ENCODE assay signal across 8 mouse cellular contexts in genomic region chr12:57197363-57198026, GRCm38 (mm10). TPM values are rescaled to one million over a fixed set of nuclear protein-coding genes. Genes with fewer than 3 reads are reported as not detected.
DNase-seq lines count a peak whose midpoint lies in the region; ATAC-seq lines count a peak whose summit lies in the region.

Gene Slc25a21 (minus strand): TSS chr12:57197472.

- H3K4me2 ChIP-seq in kidney, embryonic 16.5 days (replicated peaks; ENCODE audit: low read depth, low read length) = peak within 1 kb of the TSS; percentile 78
- peak within 1 kb of the TSS; percentile 97 for H3K4me2 ChIP-seq in intestine, embryonic 15.5 days (replicated peaks)
- peak within 1 kb of the TSS; percentile 85 for H3K4me2 ChIP-seq in neural tube, embryonic 12.5 days (replicated peaks)

- H3K9me3 ChIP-seq in kidney, embryonic 16.5 days (ENCODE audit: low read length) = no peaks in the 10 kb centered on the region
- H3K9me3 ChIP-seq in embryonic facial prominence, embryonic 10.5 days = no peaks in the 10 kb centered on the region
- no peaks in the 10 kb centered on the region for H3K9me3 ChIP-seq in intestine, embryonic 15.5 days
- no peaks in the 10 kb centered on the region for H3K9me3 ChIP-seq in neural tube, embryonic 12.5 days

- intact Hi-C loops in gastrocnemius, postnatal 14 days (cut with DNase I; ENCODE audit: low total_unique reads) = no loop called here

- peak within 1 kb of the TSS; percentile 53 for H3K4me3 ChIP-seq in kidney, embryonic 16.5 days (ENCODE audit: low read length)
- H3K4me3 ChIP-seq in embryonic facial prominence, embryonic 10.5 days = peak within 1 kb of the TSS; percentile 68
- H3K4me3 ChIP-seq in intestine, embryonic 15.5 days (replicated peaks) = peak within 1 kb of the TSS; percentile 49
- peak within 1 kb of the TSS; percentile 44 for H3K4me3 ChIP-seq in neural tube, embryonic 12.5 days

- H3K9ac ChIP-seq in kidney, embryonic 16.5 days (replicated peaks; ENCODE audit: low read length) = peak within 1 kb of the TSS; percentile 58
- peak within 1 kb of the TSS; percentile 42 for H3K9ac ChIP-seq in intestine, embryonic 15.5 days
- peak within 1 kb of the TSS; percentile 47 for H3K9ac ChIP-seq in neural tube, embryonic 12.5 days

- peaks cover 8% of the 10 kb centered on the region for H3K27me3 ChIP-seq in kidney, embryonic 16.5 days (ENCODE audit: insufficient read depth, low read length)
- H3K27me3 ChIP-seq in embryonic facial prominence, embryonic 10.5 days (replicated peaks; ENCODE audit: low read depth, poor library complexity, severe bottlenecking) = peaks cover 51% of the 10 kb centered on the region
- H3K27me3 ChIP-seq in intestine, embryonic 15.5 days (replicated peaks) = peaks cover 6% of the 10 kb centered on the region; the same call in 1 of the 2 replicates
- H3K27me3 ChIP-seq in neural tube, embryonic 12.5 days (replicated peaks) = peaks cover 10% of the 10 kb centered on the region

- ATAC-seq in kidney, embryonic 16.5 days (ENCODE audit: low FRiP score, low TSS enrichment) = no peak
- peak; percentile 41; the same call in 1 of the 2 replicates for ATAC-seq in intestine, embryonic 15.5 days
- no peak for ATAC-seq in neural tube, embryonic 12.5 days (ENCODE audit: low FRiP score, low read depth)

- no peak within 1 kb of the TSS for H3K27ac ChIP-seq in kidney, embryonic 16.5 days (ENCODE audit: low read length)
- peak within 1 kb of the TSS; percentile 76 for H3K27ac ChIP-seq in embryonic facial prominence, embryonic 10.5 days (replicated peaks)
- no peak within 1 kb of the TSS for H3K27ac ChIP-seq in intestine, embryonic 15.5 days
- H3K27ac ChIP-seq in neural tube, embryonic 12.5 days = no peak within 1 kb of the TSS

- DNase-seq in kidney, adult 18-20 months = no peak
- no peak for DNase-seq in embryonic facial prominence, embryonic 10.5 days (ENCODE audit: low spot score)
- no peak for DNase-seq in gastrocnemius, postnatal 14 days
- no peak for DNase-seq in kidney, postnatal 10 days
- DNase-seq in frontal cortex, postnatal 10 days (ENCODE audit: low spot score in 2 of 2) = no peak

- H3K4me1 ChIP-seq in kidney, embryonic 16.5 days (ENCODE audit: insufficient read depth, low read length) = 0 out of 2 replicates have a peak, but pooled peaks cover 5% of the 10 kb centered on the region
- peaks cover 14% of the 10 kb centered on the region for H3K4me1 ChIP-seq in embryonic facial prominence, embryonic 10.5 days
- H3K4me1 ChIP-seq in intestine, embryonic 15.5 days (replicated peaks) = peaks cover 7% of the 10 kb centered on the region; the same call in 1 of the 2 replicates
- peaks cover 10% of the 10 kb centered on the region for H3K4me1 ChIP-seq in neural tube, embryonic 12.5 days

- WGBS in kidney, embryonic 16.5 days = 64% methylated on average over 10 of the region's 10 CpGs
- 47% methylated on average over 10 of the region's 10 CpGs for WGBS in embryonic facial prominence, embryonic 10.5 days
- WGBS in intestine, embryonic 15.5 days = 72% methylated on average over 10 of the region's 10 CpGs
- WGBS in neural tube, embryonic 12.5 days = 50% methylated on average over 10 of the region's 10 CpGs

- H3K36me3 ChIP-seq in kidney, embryonic 16.5 days (ENCODE audit: insufficient read depth, low read length) = no peaks in the 10 kb centered on the region
- no peaks in the 10 kb centered on the region for H3K36me3 ChIP-seq in embryonic facial prominence, embryonic 10.5 days (replicated peaks)
- no peaks in the 10 kb centered on the region for H3K36me3 ChIP-seq in intestine, embryonic 15.5 days
- no peaks in the 10 kb centered on the region for H3K36me3 ChIP-seq in neural tube, embryonic 12.5 days

RNA-seq across cellular contexts. Expression of gene Slc25a21, which starts in this region (rescaled TPM):
- 3.4 and 3.5 TPM in 2 replicates for polyA plus RNA-seq in kidney, embryonic 16.5 days (2015; fragmentation: Nextera tagmentation; extraction: Ambion mirVana)
- polyA plus RNA-seq in embryonic facial prominence, embryonic 10.5 days (2016; fragmentation: Nextera tagmentation; extraction: Ambion mirVana) = 2.7 and 2.9 TPM in 2 replicates
- polyA plus RNA-seq in intestine, embryonic 15.5 days (2015; fragmentation: Nextera tagmentation; extraction: Ambion mirVana) = 0.23 and 0.66 TPM in 2 replicates
- polyA plus RNA-seq in neural tube, embryonic 12.5 days (2016; fragmentation: Nextera tagmentation; extraction: Ambion mirVana) = 0.25 and 1.1 TPM in 2 replicates
- total RNA-seq in gastrocnemius, postnatal 14 days (2021) = under 1 TPM in 1 of 2 experiments, not detected in 1; 0.40 TPM

Comparison
In these comparisons a context has a peak if more than half of its experiments do, and no peak if none do; other contexts are left out.
1. Peak in ATAC-seq, H3K4me3 ChIP-seq, H3K9ac ChIP-seq and H3K4me2 ChIP-seq in intestine, embryonic 15.5 days; RNA of the gene not detected or under 1 TPM.